Mouse (Mus musculus) limb, embryonic 14.5 days (tissue): ENCODE data around the gene Cldn5. TPM values are rescaled to one million over a fixed set of nuclear protein-coding genes. Genes with fewer than 3 reads are reported as not detected.
A peak's percentile ranks its signal among the peaks of the same experiment; 100 is the strongest.

Source experiments
- ATAC-seq: fragments of 200-750 bp; cut with Nextera tagmentation; 2 replicates; pipeline ENCODE4 v1.8.0; 2017; ENCODE audit warnings: low read depth, moderate number of reproducible peaks, moderate TSS enrichment; ENCODE audit not compliant: low FRiP score
- DNase-seq: peaks from one replicate; pipeline ENCODE4 v3.0.0-alpha.2; 2015; ENCODE audit warnings: low spot score
- H3K27ac ChIP-seq: fragments of 300-500 bp; sonication (generic); replicated peaks from 2 replicates; pipeline ENCODE4 v1.5.1; 2014; ENCODE audit warnings: low read depth, mild to moderate bottlenecking, low read length, moderate library complexity, mixed read lengths
- H3K27me3 ChIP-seq: fragments of 300-500 bp; sonication (generic); 2 replicates; pipeline ENCODE4 v1.6.1; 2014; ENCODE audit warnings: low read length, mixed read lengths; ENCODE audit not compliant: control insufficient read depth, insufficient read depth
- H3K36me3 ChIP-seq: fragments of 300-500 bp; sonication (generic); 2 replicates; pipeline ENCODE4 v1.6.1; 2014; ENCODE audit warnings: mild to moderate bottlenecking, low read length, moderate library complexity, mixed read lengths; ENCODE audit not compliant: control insufficient read depth, insufficient read depth
- H3K4me1 ChIP-seq: fragments of 300-500 bp; sonication (generic); 2 replicates; pipeline ENCODE4 v1.6.1; 2014; ENCODE audit warnings: antibody characterized with exemption, low read length, mixed read lengths; ENCODE audit not compliant: control insufficient read depth, insufficient read depth
- H3K4me2 ChIP-seq: fragments of 300-500 bp; sonication (generic); replicated peaks from 2 replicates; pipeline ENCODE4 v1.6.1; 2014; ENCODE audit warnings: low read depth, mild to moderate bottlenecking, low read length, moderate library complexity; ENCODE audit not compliant: severe bottlenecking
- H3K4me3 ChIP-seq: fragments of 300-500 bp; sonication (generic); replicated peaks from 2 replicates; pipeline ENCODE4 v1.5.1; 2014; ENCODE audit warnings: low read length
- H3K9ac ChIP-seq: fragments of 300-500 bp; sonication (generic); 2 replicates; pipeline ENCODE4 v1.6.1; 2014; ENCODE audit warnings: mild to moderate bottlenecking, low read depth, low read length, moderate library complexity; ENCODE audit not compliant: severe bottlenecking
- H3K9me3 ChIP-seq: fragments of 300-500 bp; sonication (generic); 2 replicates; pipeline ENCODE4 v1.6.1; 2016; ENCODE audit warnings: low read length; ENCODE audit not compliant: control insufficient read depth
- POLR2A ChIP-seq: fragments of 200-500 bp; IDR thresholded peaks from 2 replicates; pipeline ENCODE4 v1.8.0; 2012; ENCODE audit warnings: inconsistent platforms, mild to moderate bottlenecking, moderate library complexity, borderline replicate concordance; ENCODE audit not compliant: insufficient read depth, insufficient read length; ENCODE audit errors: extremely low read depth
- WGBS: fragments of 180-500 bp; shearing (Covaris S2); extraction: QIAGEN DNeasy Blood & Tissue Kit; methylation state at CpG from one replicate; pipeline ENCODE4 v1.1.7; 2014; 5-methylcytosine and 5-hydroxymethylcytosine counted together
- polyA plus RNA-seq, 2 experiments: library from polyadenylated mRNA; depleted of rRNA in 1 of 2; stranded (reverse) in 1 of 2; unstranded in 1 of 2; fragments of >200 nt; fragmentation: Nextera tagmentation in 1 of 2; extraction: Ambion mirVana in 1 of 2; gene quantifications; 2 replicates each; pipeline versions ENCODE4 v1.2.1 to v1.2.3; 2012 to 2014

Gene Cldn5
- polyA plus RNA-seq, 2 experiments = 26.1 to 33.6 TPM

DNA sequence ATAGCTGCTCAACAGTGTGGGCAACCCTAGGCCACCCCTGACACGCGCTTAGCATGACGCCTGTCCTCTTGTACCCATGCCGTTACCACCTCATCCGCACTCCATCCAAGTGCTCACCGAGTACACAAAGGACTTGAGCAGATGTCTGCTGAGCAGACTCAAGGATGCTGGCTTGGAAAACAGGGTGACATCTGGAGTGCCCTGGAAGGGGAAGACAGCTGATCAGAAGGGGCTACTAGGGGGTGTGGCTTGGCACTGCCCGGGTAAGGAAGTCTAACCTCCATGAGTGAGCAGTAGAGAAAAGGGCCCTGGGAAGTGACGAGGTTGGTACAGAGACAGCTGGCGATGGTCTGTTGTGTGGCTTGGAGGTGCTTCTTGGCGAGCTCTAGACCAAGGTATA lies 10.0 kb downstream of the Cldn5 start:
- H3K27me3 ChIP-seq = no peaks in the 10 kb centered on the region
- H3K27ac ChIP-seq = no peak overlapping the region
- no peak overlapping the region for H3K4me3 ChIP-seq
- no peak for ATAC-seq
- TF ChIP-seq POLR2A = no peak
- peaks cover 70% of the 10 kb centered on the region for H3K36me3 ChIP-seq
- WGBS = 92% methylated on average over 10 of the region's 10 CpGs
- no peak overlapping the region for H3K9ac ChIP-seq
- no peaks in the 10 kb centered on the region for H3K4me1 ChIP-seq
- H3K9me3 ChIP-seq = no peaks in the 10 kb centered on the region
- DNase-seq = no peak
- no peak overlapping the region for H3K4me2 ChIP-seq

DNA sequence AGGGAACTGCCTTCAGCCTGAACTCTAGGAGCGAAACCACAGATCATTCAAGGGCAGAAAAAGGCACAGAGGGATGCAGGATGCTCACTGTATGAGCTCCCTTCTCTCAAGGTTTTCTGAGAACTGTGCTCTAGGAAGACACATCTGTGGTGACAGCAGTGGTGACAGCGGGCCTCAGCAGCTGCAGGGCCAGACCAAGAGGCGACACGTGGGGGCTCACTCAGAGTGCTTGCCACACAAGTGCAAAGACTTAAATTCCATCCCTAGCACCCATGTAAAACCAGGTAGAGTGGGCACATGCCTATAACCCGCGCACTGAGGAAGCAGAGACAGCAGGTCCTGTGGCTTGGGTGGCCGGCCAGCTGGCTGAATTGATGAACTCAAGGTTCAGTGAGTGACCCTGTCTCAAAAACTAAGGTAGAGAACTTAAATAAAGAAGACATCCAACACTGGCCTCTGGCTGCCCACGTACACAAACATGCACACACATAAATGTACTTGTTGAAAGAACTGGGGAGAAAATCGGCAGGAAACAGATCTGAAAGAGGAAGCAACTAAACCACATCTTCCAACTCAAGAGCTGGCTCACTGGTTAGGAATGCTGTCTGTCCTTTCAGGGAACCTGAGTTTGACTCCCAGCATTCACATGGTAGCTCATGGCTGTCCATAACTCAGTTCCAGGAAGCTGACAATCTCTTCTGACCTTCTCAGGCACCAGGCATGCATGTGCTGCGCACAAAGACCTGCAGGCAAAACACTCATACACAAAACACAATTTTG lies 12.2 kb downstream of the Cldn5 start:
- no peak for TF ChIP-seq POLR2A
- Histone ChIP-seq H3K9ac (no peak overlapping the region), H3K4me1 (no peaks in the 10 kb centered on the region), H3K27ac (no peak overlapping the region), H3K4me2 (no peak overlapping the region), H3K36me3 (peaks cover 69% of the 10 kb centered on the region), H3K9me3 (no peaks in the 10 kb centered on the region), H3K4me3 (no peak overlapping the region), H3K27me3 (no peaks in the 10 kb centered on the region)
- DNase-seq (no peak), ATAC-seq (no peak)
- WGBS = 91% methylated on average over 10 of the region's 10 CpGs

DNA sequence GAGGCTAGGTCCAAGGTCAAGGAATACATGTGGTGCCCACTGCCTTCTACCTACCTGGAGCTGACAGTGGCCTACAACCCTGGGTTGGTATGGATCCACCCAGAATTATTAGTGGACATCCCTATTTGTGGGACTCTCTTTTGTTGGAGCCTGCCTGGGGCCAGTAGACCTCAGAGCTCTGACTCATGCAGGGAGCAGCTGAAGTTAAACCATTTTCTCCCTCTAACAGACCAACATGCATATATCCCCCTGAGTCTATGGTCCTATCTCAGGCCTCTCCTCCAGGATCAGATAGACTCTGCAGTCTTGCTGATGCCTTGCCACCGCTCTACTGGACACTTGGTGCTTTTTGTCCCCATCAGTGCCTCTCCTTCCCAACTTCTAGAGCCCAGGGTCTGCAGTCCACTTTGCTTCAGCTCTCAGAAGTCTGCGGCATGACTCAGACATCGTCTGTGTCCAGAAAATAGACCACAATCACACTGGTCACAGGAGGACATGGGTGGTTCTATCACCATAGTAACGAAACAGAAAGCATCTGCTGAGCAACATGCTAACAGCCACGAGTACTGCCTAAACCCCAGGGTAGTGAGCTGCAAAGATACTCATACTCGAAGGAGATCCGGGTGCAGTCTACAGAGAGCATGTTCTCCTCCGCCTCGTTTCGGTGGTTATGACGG lies 18.7 kb downstream of the Cldn5 start:
- H3K9ac ChIP-seq = no peak overlapping the region
- no peak for ATAC-seq
- no peak for TF ChIP-seq POLR2A
- no peak overlapping the region for H3K4me2 ChIP-seq
- H3K27ac ChIP-seq = no peak overlapping the region
- H3K4me1 ChIP-seq = no peaks in the 10 kb centered on the region
- 92% methylated on average over 11 of the region's 11 CpGs for WGBS
- no peak for DNase-seq
- H3K36me3 ChIP-seq = peaks cover 76% of the 10 kb centered on the region
- no peak overlapping the region for H3K4me3 ChIP-seq
- H3K9me3 ChIP-seq = no peaks in the 10 kb centered on the region
- H3K27me3 ChIP-seq = no peaks in the 10 kb centered on the region

DNA sequence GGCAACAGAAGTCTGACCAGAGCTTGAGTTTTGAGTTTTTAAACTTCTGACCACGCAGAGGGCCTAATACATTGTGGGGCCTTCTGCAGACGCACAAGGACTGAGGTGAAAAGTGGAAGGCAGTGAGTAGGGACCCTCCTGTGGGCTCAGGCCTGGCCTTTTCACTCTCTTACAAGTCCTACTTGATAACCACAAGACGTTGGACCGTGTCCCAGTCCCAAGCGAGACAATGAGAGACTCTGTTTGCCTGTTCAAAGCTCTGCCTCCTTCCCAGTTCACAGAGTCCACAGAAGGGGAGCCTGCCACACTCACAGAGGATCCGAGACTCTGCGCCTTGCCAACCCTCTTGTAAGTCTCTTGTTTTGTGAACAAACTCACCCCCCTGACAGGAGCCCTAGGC lies 20.0 kb downstream of the Cldn5 start:
- WGBS = 83% methylated on average over 7 of the region's 7 CpGs
- Histone ChIP-seq H3K27me3 (no peaks in the 10 kb centered on the region), H3K9ac (0 out of 2 replicates have a peak overlapping the region, but pooled peaks have one; percentile 12), H3K4me3 (no peak overlapping the region), H3K4me1 (no peaks in the 10 kb centered on the region), H3K36me3 (peaks cover 75% of the 10 kb centered on the region), H3K9me3 (no peaks in the 10 kb centered on the region), H3K27ac (no peak overlapping the region), H3K4me2 (no peak overlapping the region)
- DNase-seq = peak; percentile 13
- no peak for ATAC-seq
- no peak for TF ChIP-seq POLR2A

GRCm38 (mm10) chr16:18798151-18798550 lies 21.5 kb downstream of the Cldn5 start:
- H3K27me3 ChIP-seq = no peaks in the 10 kb centered on the region
- WGBS = 89% methylated on average over 5 of the region's 5 CpGs
- H3K36me3 ChIP-seq = peaks cover 69% of the 10 kb centered on the region
- H3K27ac ChIP-seq = no peak overlapping the region
- no peak overlapping the region for H3K9ac ChIP-seq
- ATAC-seq (no peak), DNase-seq (no peak)
- no peaks in the 10 kb centered on the region for H3K4me1 ChIP-seq
- H3K4me2 ChIP-seq = no peak overlapping the region
- no peak for TF ChIP-seq POLR2A
- no peak overlapping the region for H3K4me3 ChIP-seq
- H3K9me3 ChIP-seq = no peaks in the 10 kb centered on the region
